8 mouse cellular contexts compared by ENCODE assay signal in genomic region chr14:31780412-31781233, GRCm38 (mm10). TPM values are rescaled to one million over a fixed set of nuclear protein-coding genes. Genes with fewer than 3 reads are reported as not detected.
DNase-seq lines count a peak whose midpoint lies in the region; ATAC-seq and TF ChIP-seq lines count a peak whose summit lies in the region.

No protein-coding gene starts in this region.

- H3K27me3 ChIP-seq in cerebellum, adult 2 months (ENCODE audit: control insufficient read depth, insufficient read depth, low read length): no peaks in the 10 kb centered on the region
- H3K27me3 ChIP-seq in embryonic facial prominence, embryonic 13.5 days: no peaks in the 10 kb centered on the region
- no peaks in the 10 kb centered on the region for H3K27me3 ChIP-seq in intestine, embryonic 14.5 days (replicated peaks; ENCODE audit: control insufficient read depth, insufficient read depth, low read length)

- TF ChIP-seq POLR2A in cerebellum, adult 2 months (IDR thresholded peaks at IDR 0.05; ENCODE audit: borderline replicate concordance, insufficient read depth, low read length): no peak

- 12% methylated on average over 11 of the region's 11 CpGs for WGBS in cerebellum, adult 2 months
- 21% methylated on average over 11 of the region's 11 CpGs for WGBS in embryonic facial prominence, embryonic 13.5 days
- 72% methylated on average over 11 of the region's 11 CpGs for WGBS in intestine, embryonic 14.5 days

- H3K4me2 ChIP-seq in embryonic facial prominence, embryonic 13.5 days: peak overlapping the region; percentile 57
- peak overlapping the region; percentile 38 for H3K4me2 ChIP-seq in intestine, embryonic 14.5 days (ENCODE audit: low read length)

- no peak for TF ChIP-seq CTCF in cerebellum, adult 2 months (IDR thresholded peaks at IDR 0.05; ENCODE audit: borderline replicate concordance, insufficient read depth, low read depth, low read length)

- H3K4me3 ChIP-seq in cerebellum, adult 2 months (replicated peaks; ENCODE audit: insufficient read depth, low read depth, low read length): peak overlapping the region; percentile 97
- H3K4me3 ChIP-seq in embryonic facial prominence, embryonic 13.5 days: peak overlapping the region; percentile 35
- H3K4me3 ChIP-seq in intestine, embryonic 14.5 days (ENCODE audit: low read depth, low read length): peak overlapping the region; percentile 12; the same call in 1 of the 2 replicates

- peak overlapping the region; percentile 63 for H3K9ac ChIP-seq in embryonic facial prominence, embryonic 13.5 days
- no peak overlapping the region; the same call in 1 of the 2 replicates for H3K9ac ChIP-seq in intestine, embryonic 14.5 days (ENCODE audit: low read length)

- H3K4me1 ChIP-seq in cerebellum, adult 2 months (ENCODE audit: control insufficient read depth, insufficient read depth, low read length): peaks cover 3% of the 10 kb centered on the region; the same call in 1 of the 2 replicates
- peaks cover 19% of the 10 kb centered on the region for H3K4me1 ChIP-seq in embryonic facial prominence, embryonic 13.5 days
- H3K4me1 ChIP-seq in intestine, embryonic 14.5 days (replicated peaks; ENCODE audit: control insufficient read depth, insufficient read depth, low read length): peaks cover 11% of the 10 kb centered on the region; the same call in 1 of the 2 replicates

- peak; percentile 45 to 53 for DNase-seq in cerebellum, adult 2 months
- no peak for DNase-seq in cerebellum, adult 11 months
- DNase-seq in B cell, adult 2 months: peak; percentile 13 to 25
- no peak for DNase-seq in intestine, embryonic 14.5 days (ENCODE audit: low spot score)
- peak; percentile 29 for DNase-seq in thymus, postnatal 25 days
- no peak for DNase-seq in T-cell, adult 2 months (ENCODE audit: low spot score)

- H3K36me3 ChIP-seq in embryonic facial prominence, embryonic 13.5 days: no peaks in the 10 kb centered on the region
- H3K36me3 ChIP-seq in intestine, embryonic 14.5 days (ENCODE audit: control insufficient read depth, insufficient read depth, low read length): no peaks in the 10 kb centered on the region

- peak overlapping the region; percentile 95 for H3K27ac ChIP-seq in cerebellum, adult 2 months (ENCODE audit: insufficient read depth, low read length)
- peak overlapping the region; percentile 91 for H3K27ac ChIP-seq in embryonic facial prominence, embryonic 13.5 days
- H3K27ac ChIP-seq in intestine, embryonic 14.5 days (ENCODE audit: low read depth): peak overlapping the region; percentile 79

- H3K9me3 ChIP-seq in embryonic facial prominence, embryonic 13.5 days: no peaks in the 10 kb centered on the region
- no peaks in the 10 kb centered on the region for H3K9me3 ChIP-seq in intestine, embryonic 14.5 days (ENCODE audit: control insufficient read depth, low read length)

- no peak for ATAC-seq in embryonic facial prominence, embryonic 13.5 days (ENCODE audit: insufficient number of reproducible peaks, insufficient read depth, low FRiP score, low TSS enrichment, low read depth)
- no peak for ATAC-seq in intestine, embryonic 14.5 days (replicated peaks; ENCODE audit: low FRiP score, low TSS enrichment, low read depth)
- peak; percentile 38; the same call in 1 of the 2 replicates for ATAC-seq in megakaryocyte, adult 5-6 weeks (ENCODE audit: poor library complexity, severe bottlenecking)

RNA-seq across cellular contexts. Expression of gene Ankrd28, which starts 49.8 kb away (rescaled TPM):
- 32.2 and 34.0 TPM in 2 replicates for polyA plus RNA-seq in cerebellum, adult 2 months (2012; rRNA removed)
- polyA plus RNA-seq in embryonic facial prominence, embryonic 13.5 days (2015; fragmentation: Nextera tagmentation; extraction: Ambion mirVana): 10.6 and 10.9 TPM in 2 replicates
- polyA plus RNA-seq in intestine, embryonic 14.5 days (2014; fragmentation: Nextera tagmentation; extraction: Ambion mirVana): 11.6 and 11.7 TPM in 2 replicates
- 19.8 and 24.2 TPM in 2 replicates for total RNA-seq in megakaryocyte, adult 5-6 weeks (2015)
- total RNA-seq in megakaryocyte, adult 5-6 weeks (2017): 35.7 and 42.4 TPM in 2 replicates

Comparison
In these comparisons a context has a peak if more than half of its experiments do, and no peak if none do; other contexts are left out.
1. DNase-seq: peak in cerebellum, adult 2 months (2 of 2), B cell, adult 2 months (2 of 2) and thymus, postnatal 25 days (single experiment); none in cerebellum, adult 11 months (single experiment), intestine, embryonic 14.5 days (single experiment) and T-cell, adult 2 months (single experiment).
2. H3K4me3 ChIP-seq: peak in every context shown above with its lines; median percentile 97 in cerebellum, adult 2 months; 35 in embryonic facial prominence, embryonic 13.5 days; 12 in intestine, embryonic 14.5 days.
3. Peak in every context shown above with its lines, with median percentiles within 50 percentile points of each other: H3K27ac ChIP-seq.